Mouse (Mus musculus) hindbrain, embryonic 10.5 days (tissue): ENCODE measurements around the gene Ap1ar. TPM values are rescaled to one million over a fixed set of nuclear protein-coding genes. Genes with fewer than 3 reads are reported as not detected.

Experiments
- DNase-seq: peaks from one replicate; pipeline ENCODE4 v3.0.0-alpha.2; 2017; ENCODE audit warnings: low spot score
- H3K27ac ChIP-seq: fragments of 300-500 bp; sonication (generic); 2 replicates; pipeline ENCODE4 v1.5.1; 2016; ENCODE audit warnings: mild to moderate bottlenecking, moderate library complexity
- H3K27me3 ChIP-seq: fragments of 300-500 bp; sonication (generic); 2 replicates; pipeline ENCODE4 v1.6.1; 2016; ENCODE audit warnings: mild to moderate bottlenecking; ENCODE audit not compliant: poor library complexity, insufficient read depth, severe bottlenecking
- H3K36me3 ChIP-seq: fragments of 300-500 bp; sonication (generic); 2 replicates; pipeline ENCODE4 v1.6.1; 2016; ENCODE audit warnings: mild to moderate bottlenecking, moderate library complexity
- H3K4me1 ChIP-seq: fragments of 300-500 bp; sonication (generic); replicated peaks from 2 replicates; pipeline ENCODE4 v1.6.1; 2016; ENCODE audit warnings: mild to moderate bottlenecking
- H3K4me3 ChIP-seq: fragments of 300-500 bp; sonication (generic); 2 replicates; pipeline ENCODE4 v1.5.1; 2016; ENCODE audit warnings: mild to moderate bottlenecking, moderate library complexity
- H3K9me3 ChIP-seq: fragments of 300-500 bp; sonication (generic); 2 replicates; pipeline ENCODE4 v1.6.1; 2016; ENCODE audit warnings: mild to moderate bottlenecking, moderate library complexity
- WGBS: fragments of 180-500 bp; shearing (Covaris S2); methylation state at CpG from one replicate; pipeline ENCODE4 v1.1.7; 2016; 5-methylcytosine and 5-hydroxymethylcytosine counted together
- polyA plus RNA-seq: library from polyadenylated mRNA; unstranded; fragments of >200 nt; fragmentation: Nextera tagmentation; extraction: Ambion mirVana; gene quantifications from 2 replicates; pipeline ENCODE4 v1.2.1, GENCODE M21; 2016

Ap1ar gene
- polyA plus RNA-seq: 56.0 and 60.8 TPM in 2 replicates

- Histone ChIP-seq H3K9me3 (no peaks in the 10 kb centered on the region), H3K4me1 (peaks cover 27% of the 10 kb centered on the region), H3K27me3 (0 out of 2 replicates have a peak, but pooled peaks cover under 1% of the 10 kb centered on the region), H3K27ac (peak within 1 kb of the TSS; percentile 96), H3K36me3 (peaks cover 8% of the 10 kb centered on the region), H3K4me3 (peak within 1 kb of the TSS; percentile 74)
- WGBS: under 1% methylated on average over 89 of the region's 89 CpGs
- DNase-seq: peak; percentile 97
Measured at GRCm38 (mm10) chr3:127837154-127837865, at the start of gene Ap1ar. Gene Ap1ar, minus strand, starts transcription at chr3:127837523.

GRCm38 (mm10) chr3:127881684-127882083 lies 44.4 kb upstream of the Ap1ar start:
- Histone ChIP-seq H3K27ac (no peak overlapping the region), H3K36me3 (no peaks in the 10 kb centered on the region), H3K9me3 (no peaks in the 10 kb centered on the region), H3K27me3 (no peaks in the 10 kb centered on the region), H3K4me1 (no peaks in the 10 kb centered on the region), H3K4me3 (no peak overlapping the region)
- WGBS: 73% methylated on average over 2 of the region's 2 CpGs
- DNase-seq: no peak

GRCm38 (mm10) chr3:127879968-127880367 lies 42.6 kb upstream of the Ap1ar start:
- no peak overlapping the region for H3K27ac ChIP-seq
- no peaks in the 10 kb centered on the region for H3K36me3 ChIP-seq
- no peak overlapping the region for H3K4me3 ChIP-seq
- H3K27me3 ChIP-seq: no peaks in the 10 kb centered on the region
- H3K4me1 ChIP-seq: no peaks in the 10 kb centered on the region
- DNase-seq: no peak
- H3K9me3 ChIP-seq: no peaks in the 10 kb centered on the region
- 86% methylated on average over 3 of the region's 3 CpGs for whole genome bisulfite sequencing

- Histone ChIP-seq H3K9me3 (no peaks in the 10 kb centered on the region), H3K4me3 (no peak overlapping the region), H3K4me1 (no peaks in the 10 kb centered on the region; the same call in 1 of the 2 replicates), H3K36me3 (no peaks in the 10 kb centered on the region), H3K27me3 (no peaks in the 10 kb centered on the region), H3K27ac (no peak overlapping the region)
- WGBS: 93% methylated on average over 2 of the region's 2 CpGs
- DNase-seq: no peak
Measured at GRCm38 (mm10) chr3:127875509-127875908, 38.2 kb upstream of the Ap1ar start.

GRCm38 (mm10) chr3:127875059-127875458 lies 37.7 kb upstream of the Ap1ar start:
- Histone ChIP-seq H3K4me1 (no peaks in the 10 kb centered on the region; the same call in 1 of the 2 replicates), H3K4me3 (no peak overlapping the region), H3K27me3 (no peaks in the 10 kb centered on the region), H3K9me3 (no peaks in the 10 kb centered on the region), H3K36me3 (no peaks in the 10 kb centered on the region), H3K27ac (peak overlapping the region; percentile 53; the same call in 1 of the 2 replicates)
- 81% methylated on average over 7 of the region's 7 CpGs for WGBS
- no peak for DNase-seq

GRCm38 (mm10) chr3:127874254-127874883 lies 37.0 kb upstream of the Ap1ar start:
- DNase-seq: peak; percentile 49
- 54% methylated on average over 4 of the region's 4 CpGs for WGBS
- H3K27me3 ChIP-seq: no peaks in the 10 kb centered on the region
- no peak overlapping the region for H3K4me3 ChIP-seq
- peak overlapping the region; percentile 70; the same call in 1 of the 2 replicates for H3K27ac ChIP-seq
- no peaks in the 10 kb centered on the region; the same call in 1 of the 2 replicates for H3K4me1 ChIP-seq
- no peaks in the 10 kb centered on the region for H3K36me3 ChIP-seq
- no peaks in the 10 kb centered on the region for H3K9me3 ChIP-seq

GRCm38 (mm10) chr3:127871575-127871974 lies 34.3 kb upstream of the Ap1ar start:
- H3K27ac ChIP-seq: no peak overlapping the region

GRCm38 (mm10) chr3:127868880-127869279 lies 31.6 kb upstream of the Ap1ar start:
- peaks cover 24% of the 10 kb centered on the region for H3K4me1 ChIP-seq
- 71% methylated on average over 5 of the region's 5 CpGs for WGBS
- no peaks in the 10 kb centered on the region for H3K27me3 ChIP-seq
- H3K27ac ChIP-seq: no peak overlapping the region
- H3K36me3 ChIP-seq: no peaks in the 10 kb centered on the region
- no peak overlapping the region for H3K4me3 ChIP-seq
- DNase-seq: no peak
- no peaks in the 10 kb centered on the region for H3K9me3 ChIP-seq

More at GRCm38 (mm10) chr3:127871575-127871974, 34.3 kb upstream of the Ap1ar start:
- no peaks in the 10 kb centered on the region for H3K27me3 ChIP-seq
- no peak for DNase-seq
- peaks cover 18% of the 10 kb centered on the region for H3K4me1 ChIP-seq
- WGBS: 87% methylated on average over 9 of the region's 9 CpGs
- no peaks in the 10 kb centered on the region for H3K36me3 ChIP-seq
- no peaks in the 10 kb centered on the region for H3K9me3 ChIP-seq
- H3K4me3 ChIP-seq: no peak overlapping the region

GRCm38 (mm10) chr3:127868046-127868758 lies 30.9 kb upstream of the Ap1ar start:
- H3K27ac ChIP-seq: peak overlapping the region; percentile 47; the same call in 1 of the 2 replicates

GRCm38 (mm10) chr3:127864242-127864641 lies 26.9 kb upstream of the Ap1ar start:
- peaks cover 24% of the 10 kb centered on the region for H3K4me1 ChIP-seq
- WGBS: 44% methylated on average over 2 of the region's 2 CpGs
- DNase-seq: no peak

More at GRCm38 (mm10) chr3:127868046-127868758, 30.9 kb upstream of the Ap1ar start:
- no peaks in the 10 kb centered on the region for H3K9me3 ChIP-seq
- H3K27me3 ChIP-seq: no peaks in the 10 kb centered on the region
- WGBS: 65% methylated on average over 9 of the region's 9 CpGs
- H3K4me3 ChIP-seq: no peak overlapping the region
- no peak for DNase-seq
- no peaks in the 10 kb centered on the region for H3K36me3 ChIP-seq
- H3K4me1 ChIP-seq: peaks cover 25% of the 10 kb centered on the region

GRCm38 (mm10) chr3:127863571-127863970 lies 26.2 kb upstream of the Ap1ar start:
- H3K9me3 ChIP-seq: no peaks in the 10 kb centered on the region
- no peaks in the 10 kb centered on the region for H3K36me3 ChIP-seq
- H3K4me3 ChIP-seq: no peak overlapping the region
- peaks cover 18% of the 10 kb centered on the region; the same call in 1 of the 2 replicates for H3K4me1 ChIP-seq
- DNase-seq: no peak
- 85% methylated on average over 3 of the region's 3 CpGs for WGBS
- H3K27me3 ChIP-seq: no peaks in the 10 kb centered on the region
- H3K27ac ChIP-seq: no peak overlapping the region

More at GRCm38 (mm10) chr3:127864242-127864641, 26.9 kb upstream of the Ap1ar start:
- Histone ChIP-seq H3K4me3 (no peak overlapping the region), H3K27ac (no peak overlapping the region), H3K36me3 (no peaks in the 10 kb centered on the region), H3K27me3 (no peaks in the 10 kb centered on the region), H3K9me3 (no peaks in the 10 kb centered on the region)

GRCm38 (mm10) chr3:127862479-127862878 lies 25.2 kb upstream of the Ap1ar start:
- Histone ChIP-seq H3K9me3 (no peaks in the 10 kb centered on the region), H3K27me3 (no peaks in the 10 kb centered on the region), H3K36me3 (no peaks in the 10 kb centered on the region), H3K4me1 (peaks cover 8% of the 10 kb centered on the region; the same call in 1 of the 2 replicates), H3K27ac (no peak overlapping the region), H3K4me3 (no peak overlapping the region)
- 77% methylated on average over 4 of the region's 4 CpGs for WGBS
- no peak for DNase-seq
